Mouse (Mus musculus): ENCODE data around the gene Glis2.

GRCm38 (mm10) chr16:4652707-4653416 is 58.3 kb downstream of the Glis2 start:
- no peak for TF ChIP-seq CTCF (IDR thresholded peaks at IDR 0.05; ENCODE audit: control insufficient read depth, insufficient read depth, insufficient read length)
- TF ChIP-seq FOSL1 (IDR thresholded peaks at IDR 0.05; ENCODE audit: insufficient read depth, low read length, poor library complexity, severe bottlenecking) = no peak
- TF ChIP-seq USF1 (IDR thresholded peaks at IDR 0.05; ENCODE audit: low read depth) = no peak
- TF ChIP-seq MYOD1 (IDR thresholded peaks at IDR 0.05; ENCODE audit: control insufficient read depth, insufficient read length, low read depth) = no peak
- TF ChIP-seq MAX (IDR thresholded peaks at IDR 0.05) = no peak
- no peak for TF ChIP-seq MYOG (IDR thresholded peaks at IDR 0.05; ENCODE audit: control insufficient read depth, extremely low read depth, insufficient read length)
- TF ChIP-seq CEBPB (IDR thresholded peaks at IDR 0.05; ENCODE audit: low read depth) = no peak

Data from C2C12 (cell line).